Mouse (Mus musculus) embryonic fibroblast, embryonic 13.5 days (primary cell): ENCODE results near the gene Gm9887.

Experiments used
- CTCF ChIP-seq: IDR thresholded peaks from 2 replicates; pipeline ENCODE4 v1.5.1; 2011; ENCODE audit warnings: mild to moderate bottlenecking, control low read depth, low read length, moderate library complexity, borderline replicate concordance; ENCODE audit not compliant: insufficient read depth
- POLR2A ChIP-seq: IDR thresholded peaks from 2 replicates; pipeline ENCODE4 v1.6.1; 2011; ENCODE audit warnings: low read depth, mild to moderate bottlenecking, control low read depth, low read length, moderate library complexity

GRCm38 (mm10) chr12:69331187-69331586 is 41.1 kb downstream of the Gm9887 start:
- TF ChIP-seq POLR2A: no peak
- no peak for TF ChIP-seq CTCF
